ENCODE assay signal across 18 mouse cellular contexts in the genomic region with DNA sequence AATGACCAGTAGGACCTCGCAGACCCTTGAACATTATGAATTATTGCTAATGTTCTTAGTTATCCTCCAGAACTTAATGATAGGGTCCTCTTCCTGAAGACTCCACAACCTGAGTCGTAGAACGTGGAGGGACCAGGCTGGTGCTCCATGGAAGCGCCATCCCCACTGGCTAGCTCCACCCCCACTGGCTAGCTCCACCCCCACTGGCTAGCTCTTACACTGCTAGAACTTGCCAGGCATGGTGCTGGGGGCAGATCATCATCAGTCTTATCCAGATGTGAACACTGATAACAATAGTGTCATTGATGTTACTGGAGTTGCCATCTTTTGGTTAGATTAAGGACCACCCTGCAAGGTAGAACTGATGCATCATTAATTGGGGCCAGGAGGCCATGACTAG.
"Had no signal": no experiment of that assay in that cellular context is flagged by ENCODE, and none has a peak within 500 bp of the region (broad histone marks: within the 10 kb centered on the region; RNA-seq: fewer than 3 reads in every experiment).

No protein-coding gene starts in this region.

- H3K9me3 ChIP-seq: midbrain, embryonic 10.5 days; midbrain, embryonic 13.5 days; midbrain, embryonic 15.5 days; neural tube, embryonic 13.5 days; neural tube, embryonic 15.5 days had no signal

- H3K4me2 ChIP-seq: lung, embryonic 14.5 days; midbrain, embryonic 13.5 days; midbrain, embryonic 15.5 days; neural tube, embryonic 13.5 days; neural tube, embryonic 15.5 days had no signal

- H3K4me3 ChIP-seq: midbrain, embryonic 10.5 days; midbrain, embryonic 13.5 days; midbrain, embryonic 15.5 days; myocyte; neural tube, embryonic 13.5 days; neural tube, embryonic 15.5 days had no signal

- H3K27me3 ChIP-seq: midbrain, embryonic 13.5 days; midbrain, embryonic 15.5 days; neural tube, embryonic 13.5 days; neural tube, embryonic 15.5 days had no signal

- DNase-seq: lung, adult 18-20 months; lung, embryonic 14.5 days; lung, postnatal 10 days; lung, postnatal 4 days; retina, postnatal 1 day; right cerebral cortex, adult 18-20 months; right cerebral cortex, postnatal 25 days; right cerebral cortex, postnatal 4 days; spleen, adult 18-20 months; thymus, adult 18-20 months; thymus, postnatal 14 days; thymus, postnatal 36 days had no signal

- H3K9ac ChIP-seq: lung, embryonic 14.5 days; midbrain, embryonic 13.5 days; midbrain, embryonic 15.5 days; neural tube, embryonic 13.5 days; neural tube, embryonic 15.5 days had no signal

- H3K36me3 ChIP-seq: midbrain, embryonic 10.5 days; midbrain, embryonic 13.5 days; midbrain, embryonic 15.5 days; neural tube, embryonic 13.5 days; neural tube, embryonic 15.5 days had no signal

- H3K4me1 ChIP-seq: midbrain, embryonic 13.5 days; neural tube, embryonic 13.5 days; neural tube, embryonic 15.5 days had no signal

- H3K27ac ChIP-seq: midbrain, embryonic 10.5 days; midbrain, embryonic 13.5 days; midbrain, embryonic 15.5 days; neural tube, embryonic 13.5 days; neural tube, embryonic 15.5 days had no signal

- ATAC-seq: midbrain, embryonic 13.5 days; midbrain, embryonic 15.5 days had no signal
